Mouse (Mus musculus) embryo, embryonic 9.5 days (tissue): ENCODE data around the gene Trim72.

Experiments
- DNase-seq: peaks from one replicate; pipeline ENCODE4 v3.0.0-alpha.2; 2017; ENCODE audit errors: extremely low spot score

The Trim72 gene

DNA sequence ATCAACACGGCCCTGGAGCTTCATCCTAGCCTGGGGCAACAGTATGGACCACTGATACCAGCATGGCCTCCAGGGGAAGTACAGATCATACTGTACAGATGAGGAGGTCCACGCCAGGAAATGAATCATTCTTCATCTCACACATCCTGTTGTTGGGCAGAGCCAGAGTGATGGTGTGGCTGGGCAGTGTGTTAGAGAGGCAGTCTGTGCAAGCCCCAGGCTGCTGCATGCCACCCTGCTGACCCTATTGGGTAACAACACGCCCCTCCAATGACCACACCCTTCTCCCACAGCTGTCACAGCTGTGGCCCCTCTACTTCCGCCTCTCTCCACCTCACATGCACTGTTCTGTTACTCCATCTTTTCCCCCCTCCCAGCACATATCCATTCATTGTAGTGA lies 47.0 kb downstream of the Trim72 start:
- DNase-seq = no peak

DNA sequence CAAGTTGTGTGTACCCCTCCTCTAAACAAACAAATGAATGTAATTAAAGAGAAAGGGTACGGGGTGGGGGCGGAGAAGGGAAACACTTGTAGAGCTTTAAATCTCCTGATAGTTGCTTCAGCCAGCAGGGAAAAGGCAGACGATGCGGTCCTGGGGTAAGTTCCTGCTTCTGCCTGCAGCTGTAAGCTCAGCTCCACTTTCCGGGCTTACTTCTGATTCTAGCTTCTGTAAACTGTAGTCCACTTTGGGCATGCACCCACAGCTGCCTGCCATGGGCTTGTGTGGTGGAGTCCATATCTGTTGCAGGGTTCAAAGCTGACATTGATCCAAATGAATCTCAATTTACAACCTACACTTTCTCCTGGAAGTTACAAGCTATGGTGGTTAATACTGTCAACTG lies 49.3 kb downstream of the Trim72 start:
- DNase-seq = no peak

DNA sequence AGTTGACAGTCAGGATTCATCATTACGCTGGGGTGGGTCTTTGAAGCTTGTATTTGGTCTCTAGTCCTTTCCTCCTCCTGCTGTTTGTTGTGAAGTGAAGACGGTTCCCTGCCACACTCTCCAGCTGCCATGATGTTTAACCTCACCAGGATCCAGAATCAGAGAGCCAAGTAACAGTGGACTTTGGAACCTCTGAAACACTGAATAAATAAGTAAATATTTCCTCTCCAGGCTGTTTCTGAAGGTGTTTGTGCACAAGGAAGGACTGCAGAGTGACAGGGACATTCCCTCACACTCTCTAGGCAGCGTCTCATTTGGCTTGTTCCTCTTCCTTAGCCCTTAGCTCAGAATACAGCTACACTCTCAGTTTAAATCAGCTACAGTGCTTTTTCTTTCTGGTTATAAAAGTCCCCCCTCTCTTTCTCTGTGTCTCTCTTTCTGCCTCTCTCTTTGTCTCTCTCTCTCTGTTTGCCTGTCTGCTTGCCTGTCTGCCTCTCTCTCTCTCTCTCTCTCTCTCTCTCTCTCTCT lies 53.2 kb downstream of the Trim72 start:
- no peak for DNase-seq

DNA sequence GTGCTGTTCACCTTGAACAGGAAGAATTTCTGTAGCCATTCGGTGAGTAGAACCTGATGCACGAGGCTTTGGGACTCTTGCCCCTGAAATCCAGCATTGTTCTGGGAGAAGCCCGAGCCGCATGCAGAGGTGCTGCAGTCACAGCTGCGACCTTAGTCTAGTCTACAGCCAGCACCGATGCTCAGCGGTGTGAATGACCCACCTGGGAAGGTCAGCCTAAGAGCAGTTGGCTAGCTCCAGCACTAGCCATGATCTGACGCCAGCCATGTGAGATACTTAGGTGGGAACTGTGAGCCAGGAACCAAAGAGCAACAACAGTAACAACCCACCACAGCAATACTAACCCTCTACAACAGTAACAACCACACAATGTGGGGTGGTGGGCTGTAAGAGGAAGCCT lies 54.1 kb downstream of the Trim72 start:
- DNase-seq = no peak

DNA sequence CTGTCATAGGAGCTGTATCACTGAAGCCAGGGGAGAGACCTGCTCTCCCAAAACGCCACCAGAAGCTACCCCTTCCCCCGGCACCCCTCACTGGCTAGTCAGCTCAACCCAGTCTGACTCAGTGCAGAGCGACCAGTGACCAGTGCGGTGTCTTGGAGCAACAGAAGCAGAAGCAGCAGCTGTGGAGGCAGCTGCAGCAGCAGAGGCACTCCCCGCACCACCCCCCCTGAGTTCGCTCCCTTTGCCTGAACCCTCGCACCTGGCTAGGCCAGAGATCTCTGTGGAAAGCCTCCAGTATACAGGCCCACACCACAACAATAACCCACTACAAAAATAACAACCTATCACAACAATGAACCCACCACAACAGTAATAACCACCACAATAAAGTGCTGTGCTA lies 54.8 kb downstream of the Trim72 start:
- DNase-seq = no peak

DNA sequence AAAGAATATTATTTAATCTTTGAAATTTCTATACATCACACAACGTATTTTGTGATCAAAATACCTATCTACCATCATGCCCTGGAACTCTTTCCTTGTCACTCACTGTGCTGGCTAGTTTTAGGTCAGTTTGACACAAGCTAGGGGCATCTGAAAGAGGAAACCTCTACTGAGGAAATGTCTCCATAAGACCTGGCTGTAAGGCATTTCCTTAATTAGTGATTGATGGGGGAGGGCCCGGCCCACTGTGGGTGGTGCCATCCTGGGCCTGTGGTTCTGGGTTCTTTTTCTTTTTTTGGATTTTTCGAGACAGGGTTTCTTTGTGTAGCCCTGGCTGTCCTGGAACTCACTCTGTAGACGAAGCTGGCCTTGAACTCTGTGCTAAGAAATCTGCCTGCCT lies 55.3 kb downstream of the Trim72 start:
- no peak for DNase-seq
